10 mouse cellular contexts compared by ENCODE assay signal in genomic region chr5:25031456-25031856, GRCm38 (mm10).
DNase-seq lines count a peak whose midpoint lies in the region; ATAC-seq lines count a peak whose summit lies in the region.
"Had no signal": no experiment of that assay in that cellular context is flagged by ENCODE, and none has a peak within 500 bp of the region (broad histone marks: within the 10 kb centered on the region; RNA-seq: fewer than 3 reads in every experiment).

No protein-coding gene starts in this region.

- DNase-seq in frontal cortex, postnatal 25 days (ENCODE audit: low spot score in 2 of 2): no peak
- peak; percentile 73 to 74 for DNase-seq in right cerebral cortex, adult 2 months (ENCODE audit: low spot score in 2 of 2)
- DNase-seq in right cerebral cortex, postnatal 14 days: no peak
- DNase-seq in left cerebral cortex, postnatal 14 days (ENCODE audit: low spot score in 2 of 2): peak; percentile 59 to 62
- peak; percentile 40 for DNase-seq in right cerebral cortex, postnatal 25 days
- no peak for DNase-seq in kidney, postnatal 36 days
- DNase-seq: gastrocnemius, postnatal 36 days; lung, postnatal 10 days had no signal

- ATAC-seq in frontal cortex, adult (ENCODE audit: low TSS enrichment): peak; percentile 78
- ATAC-seq in inflammation-experienced regulatory T-cells, adult 6 months: no peak

- intact Hi-C loops in left cerebral cortex, postnatal 14 days (cut with DNase I): no loop called here

Comparison
In these comparisons a context has a peak if more than half of its experiments do, and no peak if none do; other contexts are left out.
1. DNase-seq: peak in right cerebral cortex, adult 2 months (2 of 2), left cerebral cortex, postnatal 14 days (2 of 2) and right cerebral cortex, postnatal 25 days (single experiment); none in frontal cortex, postnatal 25 days (0 of 2), right cerebral cortex, postnatal 14 days (single experiment) and kidney, postnatal 36 days (0 of 2).